ENCODE assay signal across 8 mouse cellular contexts in the genomic region with DNA sequence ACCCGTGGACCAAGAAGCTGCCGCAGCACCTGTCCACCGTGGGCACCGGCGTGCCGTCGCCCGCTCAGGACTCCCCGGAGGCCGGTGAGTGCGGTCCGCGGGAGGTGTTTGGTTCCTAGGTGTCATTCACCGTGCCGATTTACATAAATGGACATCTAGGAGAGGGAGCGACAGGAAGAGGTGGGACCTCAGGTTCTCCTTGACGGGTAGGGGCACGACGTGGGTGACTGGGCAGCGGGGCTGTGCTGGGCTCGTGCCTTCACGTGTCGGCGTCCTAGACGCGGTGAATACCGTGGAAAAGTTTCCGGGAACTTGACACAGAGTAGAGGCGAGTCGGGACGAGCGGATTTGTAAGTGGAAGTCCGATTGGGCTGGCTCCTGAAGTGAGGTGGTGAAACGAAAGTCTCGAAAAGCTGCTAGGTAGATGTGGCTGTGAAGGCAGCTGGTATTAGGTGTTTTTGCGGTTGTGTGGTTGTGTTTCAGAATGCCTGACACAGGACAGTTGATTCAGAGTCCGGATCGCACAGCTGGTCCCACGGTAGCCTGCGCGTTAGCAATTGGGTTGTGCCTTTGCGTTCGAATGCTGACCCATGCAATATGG. TPM values are rescaled to one million over a fixed set of nuclear protein-coding genes. Genes with fewer than 3 reads are reported as not detected.
DNase-seq lines count a peak whose midpoint lies in the region; ATAC-seq lines count a peak whose summit lies in the region.

No protein-coding gene starts in this region.

- no peaks in the 10 kb centered on the region for H3K36me3 ChIP-seq in embryonic facial prominence, embryonic 12.5 days
- H3K36me3 ChIP-seq in heart, embryonic 10.5 days, result no peaks in the 10 kb centered on the region
- no peaks in the 10 kb centered on the region for H3K36me3 ChIP-seq in liver, embryonic 16.5 days (ENCODE audit: control insufficient read depth, insufficient read depth)
- H3K36me3 ChIP-seq in neural tube, embryonic 11.5 days (ENCODE audit: control insufficient read depth, insufficient read depth, low read length), result no peaks in the 10 kb centered on the region

- H3K27ac ChIP-seq in embryonic facial prominence, embryonic 12.5 days, result no peak overlapping the region
- H3K27ac ChIP-seq in heart, embryonic 10.5 days, result peak overlapping the region; percentile 92
- peak overlapping the region; percentile 92 for H3K27ac ChIP-seq in liver, embryonic 16.5 days (ENCODE audit: low read length)
- no peak overlapping the region for H3K27ac ChIP-seq in neural tube, embryonic 11.5 days (ENCODE audit: low read depth, low read length)

- no peak for ATAC-seq in embryonic facial prominence, embryonic 12.5 days (ENCODE audit: insufficient number of reproducible peaks, insufficient read depth, low FRiP score, low TSS enrichment)
- ATAC-seq in liver, embryonic 16.5 days (ENCODE audit: low read depth), result peak; percentile 3; the same call in 1 of the 2 replicates
- ATAC-seq in neural tube, embryonic 11.5 days (ENCODE audit: insufficient read depth, low FRiP score, low TSS enrichment), result peak; percentile 3; the same call in 1 of the 2 replicates

- H3K9ac ChIP-seq in embryonic facial prominence, embryonic 12.5 days, result peak overlapping the region; percentile 68
- peak overlapping the region; percentile 93 for H3K9ac ChIP-seq in liver, embryonic 16.5 days (ENCODE audit: low read depth, low read length)
- H3K9ac ChIP-seq in neural tube, embryonic 11.5 days (ENCODE audit: low read length), result peak overlapping the region; percentile 80

- peak overlapping the region; percentile 80 for H3K4me3 ChIP-seq in embryonic facial prominence, embryonic 12.5 days
- peak overlapping the region; percentile 92 for H3K4me3 ChIP-seq in heart, embryonic 10.5 days
- peak overlapping the region; percentile 93 for H3K4me3 ChIP-seq in liver, embryonic 16.5 days (ENCODE audit: low read depth, low read length)
- H3K4me3 ChIP-seq in neural tube, embryonic 11.5 days (ENCODE audit: low read depth, low read length), result peak overlapping the region; percentile 72

- DNase-seq in CD8-positive naive resting alpha-beta T cell, adult 2 months (ENCODE audit: low read depth in 2 of 2, low spot score in 2 of 2), result peak; percentile 44 to 47
- DNase-seq in adrenal gland, postnatal 14 days, result peak; percentile 66
- peak; percentile 90 for DNase-seq in heart, embryonic 10.5 days (ENCODE audit: low spot score)
- peak; percentile 77 to 78 for DNase-seq in kidney, adult 8-10 months
- peak; percentile 62 for DNase-seq in neural tube, embryonic 11.5 days (ENCODE audit: low spot score)
- peak; percentile 62 for DNase-seq in testis, postnatal 10 days (ENCODE audit: low spot score)

- WGBS in embryonic facial prominence, embryonic 12.5 days, result under 1% methylated on average over 43 of the region's 43 CpGs
- WGBS in heart, embryonic 10.5 days, result 1% methylated on average over 43 of the region's 43 CpGs
- 0% methylated on average over 43 of the region's 43 CpGs for WGBS in liver, embryonic 16.5 days (ENCODE audit: insufficient replicate concordance)
- under 1% methylated on average over 43 of the region's 43 CpGs for WGBS in neural tube, embryonic 11.5 days

- peak overlapping the region; percentile 99 for H3K4me2 ChIP-seq in embryonic facial prominence, embryonic 12.5 days (replicated peaks)
- peak overlapping the region; percentile 95 for H3K4me2 ChIP-seq in liver, embryonic 16.5 days (ENCODE audit: low read depth, low read length)
- peak overlapping the region; percentile 75 for H3K4me2 ChIP-seq in neural tube, embryonic 11.5 days (ENCODE audit: low read depth)

- H3K27me3 ChIP-seq in embryonic facial prominence, embryonic 12.5 days, result peaks cover 29% of the 10 kb centered on the region
- H3K27me3 ChIP-seq in heart, embryonic 10.5 days (ENCODE audit: insufficient read depth, poor library complexity, severe bottlenecking), result peaks cover 15% of the 10 kb centered on the region; the same call in 1 of the 2 replicates
- H3K27me3 ChIP-seq in liver, embryonic 16.5 days (ENCODE audit: control insufficient read depth, insufficient read depth, low read depth, low read length), result peaks cover 6% of the 10 kb centered on the region; the same call in 1 of the 2 replicates
- no peaks in the 10 kb centered on the region for H3K27me3 ChIP-seq in neural tube, embryonic 11.5 days (ENCODE audit: control insufficient read depth, insufficient read depth, low read length)

- no peaks in the 10 kb centered on the region for H3K9me3 ChIP-seq in embryonic facial prominence, embryonic 12.5 days
- no peaks in the 10 kb centered on the region for H3K9me3 ChIP-seq in heart, embryonic 10.5 days
- no peaks in the 10 kb centered on the region for H3K9me3 ChIP-seq in liver, embryonic 16.5 days (replicated peaks; ENCODE audit: control insufficient read depth, low read length)
- no peaks in the 10 kb centered on the region for H3K9me3 ChIP-seq in neural tube, embryonic 11.5 days (ENCODE audit: control insufficient read depth, low read length)

- H3K4me1 ChIP-seq in embryonic facial prominence, embryonic 12.5 days, result no peaks in the 10 kb centered on the region
- H3K4me1 ChIP-seq in heart, embryonic 10.5 days, result 0 out of 2 replicates have a peak, but pooled peaks cover 8% of the 10 kb centered on the region
- H3K4me1 ChIP-seq in liver, embryonic 16.5 days (ENCODE audit: control insufficient read depth, low read depth, low read length), result peaks cover 13% of the 10 kb centered on the region
- peaks cover 7% of the 10 kb centered on the region; the same call in 1 of the 2 replicates for H3K4me1 ChIP-seq in neural tube, embryonic 11.5 days (ENCODE audit: control insufficient read depth, insufficient read depth, low read length)

RNA-seq across cellular contexts. Expression of gene Larp1b, which starts 1.1 kb away (rescaled TPM):
- total RNA-seq in adrenal gland, postnatal 14 days (2021), result 43.5 and 49.1 TPM in 2 replicates
- polyA plus RNA-seq in embryonic facial prominence, embryonic 12.5 days (2016; fragmentation: Nextera tagmentation; extraction: Ambion mirVana), result 1.2 and 1.7 TPM in 2 replicates
- 5.8 and 8.8 TPM in 2 replicates for polyA plus RNA-seq in heart, embryonic 10.5 days (2016; fragmentation: Nextera tagmentation; extraction: Ambion mirVana)
- polyA plus RNA-seq in liver, embryonic 16.5 days (2015; fragmentation: Nextera tagmentation; extraction: Ambion mirVana), result 7.1 and 7.4 TPM in 2 replicates
- polyA plus RNA-seq in neural tube, embryonic 11.5 days (2014; fragmentation: Nextera tagmentation; extraction: Ambion mirVana), result 2.3 and 3.7 TPM in 2 replicates

RNA-seq across cellular contexts. Expression of gene 1700034I23Rik, which starts 48.4 kb away (rescaled TPM):
- 0.15 TPM in 2 replicates for total RNA-seq in adrenal gland, postnatal 14 days (2021)
- polyA plus RNA-seq in embryonic facial prominence, embryonic 12.5 days (2016; fragmentation: Nextera tagmentation; extraction: Ambion mirVana), result 0.35 and 0.48 TPM in 2 replicates
- 0.05 and 0.21 TPM in 2 replicates for polyA plus RNA-seq in heart, embryonic 10.5 days (2016; fragmentation: Nextera tagmentation; extraction: Ambion mirVana)
- polyA plus RNA-seq in liver, embryonic 16.5 days (2015; fragmentation: Nextera tagmentation; extraction: Ambion mirVana), result 0.09 and 0.11 TPM in 2 replicates
- 0.30 TPM in 1 of 2 replicates, not detected in the other for polyA plus RNA-seq in neural tube, embryonic 11.5 days (2014; fragmentation: Nextera tagmentation; extraction: Ambion mirVana)

Comparison
In these comparisons a context has a peak if more than half of its experiments do, and no peak if none do; other contexts are left out.
1. H3K27ac ChIP-seq: peak in heart, embryonic 10.5 days (single experiment) and liver, embryonic 16.5 days (single experiment); none in embryonic facial prominence, embryonic 12.5 days (single experiment) and neural tube, embryonic 11.5 days (single experiment).
2. Peak in every context shown above with its lines, with median percentiles within 50 percentile points of each other: DNase-seq, H3K4me2 ChIP-seq, H3K4me3 ChIP-seq and H3K9ac ChIP-seq.